Mouse (Mus musculus) kidney, embryonic 14.5 days (tissue): ENCODE results near the gene Ak7. TPM values are rescaled to one million over a fixed set of nuclear protein-coding genes. Genes with fewer than 3 reads are reported as not detected.

Experiments used
- polyA plus RNA-seq: library from polyadenylated mRNA; unstranded; fragments of >200 nt; fragmentation: Nextera tagmentation; extraction: Ambion mirVana; gene quantifications from 2 replicates; pipeline ENCODE4 v1.2.1, GENCODE M21; 2014

Ak7 gene
- polyA plus RNA-seq, 1 experiment from 2014 or later, result not detected

Other genes with a start within 250 kb of the Ak7 start
- gene Bdkrb2, start 142.8 kb upstream of the Ak7 start, polyA plus RNA-seq, result 0.12 and 0.14 TPM in 2 replicates
- gene Bdkrb1, start 102.9 kb upstream of the Ak7 start, polyA plus RNA-seq, result not detected in 2 replicates
- 28.1 and 29.6 TPM in 2 replicates for gene Gskip, start 21.1 kb upstream of the Ak7 start, polyA plus RNA-seq
- gene Atg2b, start 20.8 kb upstream of the Ak7 start, polyA plus RNA-seq, result 9.5 and 17.2 TPM in 2 replicates
- 181 and 197 TPM in 2 replicates for gene Papola, start 78.7 kb downstream of the Ak7 start, polyA plus RNA-seq